Mouse (Mus musculus): ENCODE results near the gene Ncoa1. TPM values are rescaled to one million over a fixed set of nuclear protein-coding genes. Genes with fewer than 3 reads are reported as not detected.
A peak's percentile ranks its signal among the peaks of the same experiment; 100 is the strongest.

The Ncoa1 gene
- total and polyA plus RNA-seq, 3 experiments = 16.4 to 32.6 (median 30.2) TPM

DNA sequence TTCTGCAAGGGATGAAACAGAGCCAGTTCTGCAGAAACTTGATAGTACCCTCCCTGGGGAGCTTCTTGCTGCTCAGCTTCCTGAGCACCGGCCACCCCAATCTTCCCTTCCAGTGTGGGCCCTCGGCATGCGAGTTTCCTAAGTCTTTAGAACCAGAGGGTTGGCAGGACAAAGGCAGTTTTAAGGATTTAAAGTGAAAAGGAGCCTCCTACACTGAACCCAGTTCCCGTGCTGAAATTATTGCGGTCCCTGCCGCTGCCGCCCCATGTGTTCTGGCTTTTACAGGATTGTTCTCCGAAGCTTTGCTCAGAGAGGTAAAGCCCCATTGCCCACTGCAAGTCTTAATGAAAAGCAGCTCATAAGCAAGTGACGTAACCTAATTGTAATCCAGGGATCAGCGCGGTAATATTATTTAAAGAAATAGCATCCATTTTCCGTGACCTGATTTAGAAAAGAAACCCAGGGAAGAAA lies 32.6 kb upstream of the Ncoa1 start:
- intact Hi-C loops (cut with DNase I) = no loop called here
- DNase-seq = peak; percentile 45 to 48
- Histone ChIP-seq H3K79me2 (replicated peaks; ENCODE audit: control insufficient read depth, insufficient read depth, low read length) (no peaks in the 10 kb centered on the region), H3K4me3 (peak overlapping the region; percentile 32), H3K36me3 (ENCODE audit: control insufficient read depth, insufficient read depth, low read length) (no peaks in the 10 kb centered on the region), H3K27me3 (ENCODE audit: control insufficient read depth, insufficient read depth, low read length) (no peaks in the 10 kb centered on the region), H3K27ac (peak overlapping the region; percentile 51), H3K9ac (ENCODE audit: low read depth, low read length) (no peak overlapping the region; the same call in 1 of the 2 replicates), H3K4me1 (ENCODE audit: control insufficient read depth, insufficient read depth, low read length) (no peaks in the 10 kb centered on the region)
- WGBS = 49% methylated on average over 12 of the region's 12 CpGs
- no peak for TF ChIP-seq CTCF (IDR thresholded peaks at IDR 0.05)
- no peak for TF ChIP-seq POLR2A (IDR thresholded peaks at IDR 0.05; ENCODE audit: insufficient read depth, low read depth, low read length)
- TF ChIP-seq EP300 (IDR thresholded peaks at IDR 0.05; ENCODE audit: insufficient read depth, low read depth, low read length) = no peak

DNA sequence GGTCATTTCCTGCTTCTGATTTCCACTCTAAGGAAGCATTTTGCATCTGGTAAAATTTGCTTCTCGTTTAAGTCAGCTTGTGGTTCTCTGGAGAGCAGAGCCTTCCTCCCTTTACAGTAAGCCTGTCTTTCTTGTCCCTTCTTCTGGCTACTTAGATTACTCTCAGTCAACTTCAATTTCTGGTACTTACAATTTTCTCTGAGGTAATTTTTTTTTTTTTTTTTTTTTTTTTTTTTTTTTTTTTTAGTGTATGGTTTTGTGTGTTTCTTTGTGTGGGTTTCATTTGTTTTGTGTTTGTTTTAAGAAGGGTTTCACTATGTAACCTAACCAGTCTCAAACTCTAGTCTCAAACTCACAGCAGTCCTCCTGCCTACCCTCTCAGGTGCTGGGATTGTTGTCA lies 31.2 kb upstream of the Ncoa1 start:
- no peaks in the 10 kb centered on the region for H3K79me2 ChIP-seq (replicated peaks; ENCODE audit: control insufficient read depth, insufficient read depth, low read length)
- DNase-seq = no peak
- intact Hi-C loops (cut with DNase I) = no loop called here

DNA sequence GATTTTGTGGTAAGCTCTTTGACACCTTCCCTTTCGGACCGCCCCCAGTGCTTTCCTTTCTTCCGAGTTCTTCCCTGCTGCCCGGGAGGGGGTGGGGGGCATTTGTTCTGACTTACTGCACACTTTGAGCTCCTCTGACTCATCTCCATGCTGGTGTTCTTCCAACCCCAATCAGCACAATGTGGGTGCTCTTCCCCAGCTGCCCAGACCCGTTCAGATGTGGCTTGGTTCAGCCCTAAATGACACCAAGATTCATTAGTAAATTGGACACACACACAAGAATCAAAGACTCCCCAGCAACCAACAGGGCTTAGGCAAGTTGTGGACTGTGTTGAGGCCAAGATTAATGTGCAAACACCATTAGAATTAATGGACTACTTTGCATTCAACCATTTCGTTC lies 30.5 kb upstream of the Ncoa1 start:
- no peaks in the 10 kb centered on the region for H3K36me3 ChIP-seq (ENCODE audit: control insufficient read depth, insufficient read depth, low read length)
- no peak overlapping the region for H3K4me3 ChIP-seq
- no peaks in the 10 kb centered on the region for H3K4me1 ChIP-seq (ENCODE audit: control insufficient read depth, insufficient read depth, low read length)
- intact Hi-C loops (cut with DNase I) = no loop called here
- no peak overlapping the region for H3K27ac ChIP-seq
- no peak for TF ChIP-seq POLR2A (IDR thresholded peaks at IDR 0.05; ENCODE audit: insufficient read depth, low read depth, low read length)
- no peak for TF ChIP-seq EP300 (IDR thresholded peaks at IDR 0.05; ENCODE audit: insufficient read depth, low read depth, low read length)
- TF ChIP-seq CTCF (IDR thresholded peaks at IDR 0.05) = no peak
- H3K27me3 ChIP-seq (ENCODE audit: control insufficient read depth, insufficient read depth, low read length) = no peaks in the 10 kb centered on the region
- no peak overlapping the region for H3K9ac ChIP-seq (ENCODE audit: low read depth, low read length)
- DNase-seq = no peak
- WGBS = 51% methylated on average over 6 of the region's 6 CpGs
- H3K79me2 ChIP-seq (replicated peaks; ENCODE audit: control insufficient read depth, insufficient read depth, low read length) = no peaks in the 10 kb centered on the region

More for the DNA sequence above, 31.2 kb upstream of the Ncoa1 start:
- Histone ChIP-seq H3K27me3 (ENCODE audit: control insufficient read depth, insufficient read depth, low read length) (no peaks in the 10 kb centered on the region), H3K27ac (no peak overlapping the region), H3K9ac (ENCODE audit: low read depth, low read length) (no peak overlapping the region), H3K36me3 (ENCODE audit: control insufficient read depth, insufficient read depth, low read length) (no peaks in the 10 kb centered on the region), H3K4me1 (ENCODE audit: control insufficient read depth, insufficient read depth, low read length) (no peaks in the 10 kb centered on the region), H3K4me3 (no peak overlapping the region)
- 28% methylated on average over 1 of the region's 1 CpGs for WGBS
- TF ChIP-seq EP300 (IDR thresholded peaks at IDR 0.05; ENCODE audit: insufficient read depth, low read depth, low read length) (no peak), CTCF (IDR thresholded peaks at IDR 0.05) (no peak), POLR2A (IDR thresholded peaks at IDR 0.05; ENCODE audit: insufficient read depth, low read depth, low read length) (no peak)

DNA sequence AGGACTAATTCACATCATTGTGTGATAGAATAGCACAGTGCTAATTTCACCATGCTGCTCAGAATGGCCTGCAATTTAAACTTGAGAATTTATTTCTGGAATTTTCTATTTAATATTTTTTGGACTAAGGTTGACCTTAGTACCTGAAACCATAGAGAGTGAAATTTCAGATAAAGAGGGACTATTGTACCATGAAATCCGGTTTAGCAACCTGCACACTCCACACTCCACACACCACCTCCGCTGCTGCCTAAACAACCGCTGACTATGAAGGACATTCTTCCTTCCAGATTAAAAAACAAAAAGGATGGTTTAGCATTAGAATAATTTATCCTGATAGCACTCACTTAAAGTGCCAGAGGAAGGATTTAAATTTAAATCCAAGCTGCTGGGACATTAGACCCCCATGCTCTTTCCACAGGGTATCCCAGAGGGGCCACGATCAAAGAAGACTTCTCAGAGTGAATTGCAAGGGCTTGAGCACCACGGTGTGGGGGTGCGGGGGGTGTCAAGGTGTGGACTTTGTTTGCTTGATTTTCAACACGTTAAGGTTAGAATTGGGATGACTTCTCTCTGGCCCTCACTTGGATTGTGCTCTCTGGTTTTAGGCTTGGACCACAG lies 29.9 kb upstream of the Ncoa1 start:
- WGBS = 59% methylated on average over 7 of the region's 7 CpGs
- Histone ChIP-seq H3K9ac (ENCODE audit: low read depth, low read length) (no peak overlapping the region), H3K4me3 (no peak overlapping the region), H3K27ac (no peak overlapping the region), H3K27me3 (ENCODE audit: control insufficient read depth, insufficient read depth, low read length) (no peaks in the 10 kb centered on the region), H3K79me2 (replicated peaks; ENCODE audit: control insufficient read depth, insufficient read depth, low read length) (no peaks in the 10 kb centered on the region), H3K36me3 (ENCODE audit: control insufficient read depth, insufficient read depth, low read length) (no peaks in the 10 kb centered on the region), H3K4me1 (ENCODE audit: control insufficient read depth, insufficient read depth, low read length) (no peaks in the 10 kb centered on the region)
- TF ChIP-seq EP300 (IDR thresholded peaks at IDR 0.05; ENCODE audit: insufficient read depth, low read depth, low read length) (no peak), CTCF (IDR thresholded peaks at IDR 0.05) (no peak), POLR2A (IDR thresholded peaks at IDR 0.05; ENCODE audit: insufficient read depth, low read depth, low read length) (no peak)
- no peak for DNase-seq
- intact Hi-C loops (cut with DNase I) = no loop called here

DNA sequence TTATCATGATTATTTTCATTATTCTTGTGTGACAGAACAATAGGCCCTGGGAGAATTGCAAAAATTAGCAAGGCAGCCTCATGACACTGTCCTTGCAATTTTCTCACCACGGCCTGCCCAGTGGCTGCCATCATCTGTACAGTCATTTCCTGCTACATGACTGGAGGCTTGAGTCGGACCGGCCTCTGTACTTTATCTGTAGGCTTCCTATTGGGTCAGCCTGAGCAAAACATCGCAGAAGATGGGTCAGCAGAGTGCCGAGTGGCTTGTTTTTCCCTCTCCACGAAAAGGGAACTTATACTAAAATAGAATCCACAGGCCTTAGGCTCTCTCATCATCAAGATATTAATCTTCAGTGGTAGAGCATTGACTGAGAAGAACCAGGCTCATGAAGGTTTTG lies 28.3 kb upstream of the Ncoa1 start:
- H3K27ac ChIP-seq = no peak overlapping the region

DNA sequence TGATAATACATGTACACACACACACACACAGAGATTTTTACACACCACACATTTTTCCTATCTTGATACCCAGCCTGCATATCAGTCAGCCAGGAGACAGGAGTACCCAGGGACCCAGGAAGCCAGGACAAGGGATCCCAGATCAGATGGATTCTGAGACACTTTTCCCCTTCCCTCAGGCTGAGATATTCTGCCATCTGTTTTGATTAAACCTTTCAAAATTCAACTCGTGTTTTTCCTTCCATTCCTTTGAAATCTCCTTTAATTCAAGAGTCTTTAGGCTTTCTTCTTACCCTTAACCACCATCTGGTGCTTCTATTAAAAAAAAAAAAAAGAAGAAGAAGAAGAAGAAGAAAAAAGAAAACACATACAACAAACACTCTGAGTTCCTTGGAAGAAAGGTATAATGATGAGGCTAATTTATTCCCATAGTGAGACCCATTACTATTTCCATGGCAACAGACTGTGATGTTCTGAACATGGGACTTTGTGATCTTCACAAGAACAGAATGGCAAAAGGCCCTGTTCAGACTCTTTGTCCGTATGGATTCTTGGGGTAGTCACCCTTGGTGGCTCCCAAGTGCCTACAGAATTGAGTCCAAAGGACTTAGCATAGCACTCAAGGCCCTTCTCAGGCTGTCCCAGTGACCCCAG lies 26.8 kb upstream of the Ncoa1 start:
- 72% methylated on average over 2 of the region's 2 CpGs for WGBS
- intact Hi-C loops (cut with DNase I) = no loop called here
- DNase-seq = no peak
- no peaks in the 10 kb centered on the region for H3K4me1 ChIP-seq (ENCODE audit: control insufficient read depth, insufficient read depth, low read length)
- TF ChIP-seq POLR2A (IDR thresholded peaks at IDR 0.05; ENCODE audit: insufficient read depth, low read depth, low read length) = no peak
- no peak for TF ChIP-seq CTCF (IDR thresholded peaks at IDR 0.05)
- no peak for TF ChIP-seq EP300 (IDR thresholded peaks at IDR 0.05; ENCODE audit: insufficient read depth, low read depth, low read length)
- H3K79me2 ChIP-seq (replicated peaks; ENCODE audit: control insufficient read depth, insufficient read depth, low read length) = no peaks in the 10 kb centered on the region
- no peak overlapping the region for H3K27ac ChIP-seq
- no peaks in the 10 kb centered on the region for H3K27me3 ChIP-seq (ENCODE audit: control insufficient read depth, insufficient read depth, low read length)
- H3K36me3 ChIP-seq (ENCODE audit: control insufficient read depth, insufficient read depth, low read length) = no peaks in the 10 kb centered on the region
- H3K9ac ChIP-seq (ENCODE audit: low read depth, low read length) = no peak overlapping the region
- no peak overlapping the region for H3K4me3 ChIP-seq

More for the DNA sequence above, 28.3 kb upstream of the Ncoa1 start:
- no peak for DNase-seq
- Histone ChIP-seq H3K9ac (ENCODE audit: low read depth, low read length) (no peak overlapping the region), H3K27me3 (ENCODE audit: control insufficient read depth, insufficient read depth, low read length) (no peaks in the 10 kb centered on the region), H3K36me3 (ENCODE audit: control insufficient read depth, insufficient read depth, low read length) (no peaks in the 10 kb centered on the region), H3K79me2 (replicated peaks; ENCODE audit: control insufficient read depth, insufficient read depth, low read length) (no peaks in the 10 kb centered on the region), H3K4me1 (ENCODE audit: control insufficient read depth, insufficient read depth, low read length) (no peaks in the 10 kb centered on the region), H3K4me3 (no peak overlapping the region)
- WGBS = 38% methylated on average over 6 of the region's 6 CpGs
- intact Hi-C loops (cut with DNase I) = no loop called here
- TF ChIP-seq POLR2A (IDR thresholded peaks at IDR 0.05; ENCODE audit: insufficient read depth, low read depth, low read length) (no peak), EP300 (IDR thresholded peaks at IDR 0.05; ENCODE audit: insufficient read depth, low read depth, low read length) (no peak), CTCF (IDR thresholded peaks at IDR 0.05) (no peak)

Data from heart, adult 2 months (tissue).